Mouse (Mus musculus): ENCODE results near the gene Arhgap45. TPM values are rescaled to one million over a fixed set of nuclear protein-coding genes. Genes with fewer than 3 reads are reported as not detected.
"Not testable (repeated sequence)": the region's sequence is repeated elsewhere in the genome, so short reads cannot be mapped to it uniquely, and the experiment has no call there.

Gene Arhgap45
- polyA plus RNA-seq, 2 experiments = 3.4 to 12.8 TPM

DNA sequence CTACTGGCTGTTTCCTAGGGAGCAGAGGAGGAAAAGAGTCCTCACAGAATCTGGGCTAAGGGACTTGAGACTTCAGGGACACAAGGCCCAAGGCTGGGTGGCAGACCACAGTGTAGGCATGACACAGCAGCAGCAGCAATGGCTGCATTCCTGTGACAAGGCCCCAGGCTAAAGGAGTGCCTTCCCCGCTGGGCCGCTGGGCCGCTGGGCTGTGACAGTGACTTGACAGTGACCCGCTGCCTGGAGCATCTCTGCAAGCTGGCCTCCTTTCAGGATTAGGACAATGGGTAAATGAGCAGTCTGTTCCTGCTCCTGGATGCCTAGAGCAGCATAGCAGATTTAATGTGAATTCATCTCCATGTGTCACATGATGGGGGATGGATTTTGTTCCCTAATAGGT lies 27.6 kb downstream of the Arhgap45 start:
- H3K27me3 ChIP-seq (ENCODE audit: control insufficient read depth, insufficient read depth, low read length) = no peaks in the 10 kb centered on the region
- H3K4me3 ChIP-seq (replicated peaks; ENCODE audit: low read length) = no peak overlapping the region
- H3K9me3 ChIP-seq (ENCODE audit: control insufficient read depth, low read length) = no peaks in the 10 kb centered on the region
- H3K36me3 ChIP-seq (ENCODE audit: control insufficient read depth, insufficient read depth, low read length) = no peaks in the 10 kb centered on the region
- ATAC-seq (ENCODE audit: low FRiP score, low read depth) = no peak
- 49% methylated on average over 4 of the region's 4 CpGs for WGBS
- H3K9ac ChIP-seq (ENCODE audit: low read depth, low read length, severe bottlenecking) = no peak overlapping the region
- no peak overlapping the region for H3K27ac ChIP-seq (replicated peaks; ENCODE audit: low read depth, low read length)
- H3K4me2 ChIP-seq (replicated peaks; ENCODE audit: low read depth, low read length, severe bottlenecking) = no peak overlapping the region
- H3K4me1 ChIP-seq (ENCODE audit: control insufficient read depth, insufficient read depth, low read length) = 0 out of 2 replicates have a peak, but pooled peaks cover 3% of the 10 kb centered on the region
- no peak for DNase-seq (ENCODE audit: low spot score)
- TF ChIP-seq POLR2A (IDR thresholded peaks at IDR 0.05; ENCODE audit: borderline replicate concordance, extremely low read depth, insufficient read depth, insufficient read length) = no peak

DNA sequence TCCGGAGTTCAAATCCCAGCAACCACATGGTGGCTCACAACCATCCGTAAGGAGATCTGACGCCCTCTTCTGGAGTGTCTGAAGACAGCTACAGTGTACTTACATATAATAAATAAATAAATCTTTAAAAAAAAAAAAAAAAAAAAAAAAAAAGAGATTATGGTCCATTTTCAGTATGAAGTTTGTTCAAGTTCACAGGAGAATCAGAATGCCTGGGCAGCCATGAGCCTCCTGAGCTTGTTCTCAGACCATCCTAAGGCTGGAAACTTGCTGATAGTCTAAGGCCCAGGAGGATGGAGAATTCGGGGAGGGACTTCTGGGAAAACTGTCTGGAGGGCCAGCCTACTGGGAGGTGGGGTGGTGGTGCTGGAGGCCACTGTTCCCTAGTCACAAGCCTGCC lies 28.9 kb downstream of the Arhgap45 start:
- 82% methylated on average over 2 of the region's 4 CpGs for WGBS
- H3K4me1 ChIP-seq (ENCODE audit: control insufficient read depth, insufficient read depth, low read length); H3K36me3 ChIP-seq (ENCODE audit: control insufficient read depth, insufficient read depth, low read length); H3K4me2 ChIP-seq (replicated peaks; ENCODE audit: low read depth, low read length, severe bottlenecking); H3K27me3 ChIP-seq (ENCODE audit: control insufficient read depth, insufficient read depth, low read length); H3K4me3 ChIP-seq (replicated peaks; ENCODE audit: low read length); H3K27ac ChIP-seq (replicated peaks; ENCODE audit: low read depth, low read length); ATAC-seq (ENCODE audit: low FRiP score, low read depth); DNase-seq (ENCODE audit: low spot score); H3K9me3 ChIP-seq (ENCODE audit: control insufficient read depth, low read length); H3K9ac ChIP-seq (ENCODE audit: low read depth, low read length, severe bottlenecking): not testable (repeated sequence)

DNA sequence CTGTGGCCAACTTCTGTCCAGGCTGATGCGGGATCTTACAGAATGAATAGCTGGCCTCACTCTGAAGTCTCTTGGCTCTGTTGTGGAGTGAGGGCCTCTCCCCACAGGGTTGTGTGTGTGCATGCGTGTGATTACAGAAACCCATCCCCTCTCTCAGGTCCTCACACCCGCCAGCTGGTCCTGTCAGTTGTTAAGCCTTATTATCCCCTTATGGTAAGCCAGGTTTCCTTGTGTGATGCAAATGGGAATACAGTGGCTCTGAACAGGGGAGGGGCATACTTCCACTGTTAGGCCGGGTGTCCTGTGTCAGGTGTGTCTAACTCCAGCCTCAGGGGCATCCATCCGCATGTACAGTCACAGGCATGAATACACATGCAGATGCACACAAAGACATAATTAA lies 29.3 kb downstream of the Arhgap45 start:
- H3K9ac ChIP-seq (ENCODE audit: low read depth, low read length, severe bottlenecking) = no peak overlapping the region
- H3K4me3 ChIP-seq (replicated peaks; ENCODE audit: low read length) = no peak overlapping the region
- DNase-seq (ENCODE audit: low spot score) (no peak), ATAC-seq (ENCODE audit: low FRiP score, low read depth) (no peak)
- no peaks in the 10 kb centered on the region for H3K27me3 ChIP-seq (ENCODE audit: control insufficient read depth, insufficient read depth, low read length)
- no peaks in the 10 kb centered on the region for H3K36me3 ChIP-seq (ENCODE audit: control insufficient read depth, insufficient read depth, low read length)
- H3K4me1 ChIP-seq (ENCODE audit: control insufficient read depth, insufficient read depth, low read length) = 0 out of 2 replicates have a peak, but pooled peaks cover 3% of the 10 kb centered on the region
- H3K27ac ChIP-seq (replicated peaks; ENCODE audit: low read depth, low read length) = no peak overlapping the region
- H3K4me2 ChIP-seq (replicated peaks; ENCODE audit: low read depth, low read length, severe bottlenecking) = no peak overlapping the region
- H3K9me3 ChIP-seq (ENCODE audit: control insufficient read depth, low read length) = no peaks in the 10 kb centered on the region
- TF ChIP-seq POLR2A (IDR thresholded peaks at IDR 0.05; ENCODE audit: borderline replicate concordance, extremely low read depth, insufficient read depth, insufficient read length) = no peak
- WGBS = 73% methylated on average over 5 of the region's 5 CpGs

DNA sequence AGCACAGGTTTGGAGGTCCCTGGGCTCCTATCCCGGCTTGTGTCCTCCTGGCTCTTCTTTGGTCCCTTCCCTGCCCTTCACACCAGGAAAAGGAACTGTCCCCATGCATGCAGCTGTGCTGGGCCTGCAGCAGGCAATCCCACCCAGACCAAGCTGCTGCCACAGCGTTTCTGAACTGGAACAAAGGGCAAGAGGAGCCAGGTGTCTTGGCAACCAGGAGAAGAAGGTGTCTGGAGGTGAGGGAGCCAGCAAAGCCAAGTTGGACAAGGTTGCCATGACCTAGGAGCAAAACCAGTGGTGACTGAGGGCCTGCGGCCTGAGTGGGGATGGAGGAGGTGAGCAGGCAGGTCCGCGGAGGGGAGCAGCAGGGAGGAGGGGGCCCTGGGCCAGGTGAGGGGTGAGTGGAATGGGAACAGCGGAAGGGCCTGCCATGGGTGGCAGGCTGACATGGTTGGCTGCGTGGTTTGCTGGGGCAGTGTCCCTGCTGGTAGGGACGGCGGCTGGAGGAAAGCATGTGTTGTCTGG lies 30.6 kb downstream of the Arhgap45 start, which contains the start of gene Gpx4:
Gpx4 (plus strand) TSS at position 126 of the 525 bp plus-strand sequence.
- 0 out of 2 replicates have a peak, but pooled peaks cover 3% of the 10 kb centered on the region for H3K4me1 ChIP-seq (ENCODE audit: control insufficient read depth, insufficient read depth, low read length)
- no peak for TF ChIP-seq POLR2A (IDR thresholded peaks at IDR 0.05; ENCODE audit: borderline replicate concordance, extremely low read depth, insufficient read depth, insufficient read length)
- no peak within 1 kb of the TSS for H3K4me2 ChIP-seq (replicated peaks; ENCODE audit: low read depth, low read length, severe bottlenecking)
- H3K27ac ChIP-seq (replicated peaks; ENCODE audit: low read depth, low read length) = no peak within 1 kb of the TSS
- no peak within 1 kb of the TSS for H3K9ac ChIP-seq (ENCODE audit: low read depth, low read length, severe bottlenecking)
- H3K36me3 ChIP-seq (ENCODE audit: control insufficient read depth, insufficient read depth, low read length) = no peaks in the 10 kb centered on the region
- no peak within 1 kb of the TSS for H3K4me3 ChIP-seq (replicated peaks; ENCODE audit: low read length)
- WGBS = 37% methylated on average over 9 of the region's 9 CpGs
- no peak for ATAC-seq (ENCODE audit: low FRiP score, low read depth)
- no peak for DNase-seq (ENCODE audit: low spot score)
- H3K27me3 ChIP-seq (ENCODE audit: control insufficient read depth, insufficient read depth, low read length) = no peaks in the 10 kb centered on the region
- H3K9me3 ChIP-seq (ENCODE audit: control insufficient read depth, low read length) = no peaks in the 10 kb centered on the region

DNA sequence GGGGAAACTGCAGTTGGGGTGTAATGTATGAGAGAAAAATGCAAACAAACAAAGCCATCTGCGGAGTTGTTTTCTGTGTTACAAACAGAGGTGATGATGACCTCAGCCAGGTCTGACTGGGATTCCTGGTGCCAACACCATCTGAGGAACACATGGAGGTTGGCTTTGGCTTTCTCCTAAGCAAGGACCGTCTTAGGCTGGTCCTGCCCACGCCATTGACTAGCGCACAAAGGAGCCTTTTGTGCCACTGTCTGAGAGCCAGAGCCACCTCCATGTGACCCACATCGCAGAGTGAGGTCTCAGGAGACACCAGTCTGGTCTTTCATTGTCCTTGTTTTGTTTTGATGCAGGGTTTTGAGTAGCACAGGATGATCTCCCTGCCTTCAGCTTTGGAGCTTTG lies 31.9 kb downstream of the Arhgap45 start:
- ATAC-seq (ENCODE audit: low FRiP score, low read depth) (no peak), DNase-seq (ENCODE audit: low spot score) (no peak)
- no peak overlapping the region for H3K4me3 ChIP-seq (replicated peaks; ENCODE audit: low read length)
- no peaks in the 10 kb centered on the region for H3K27me3 ChIP-seq (ENCODE audit: control insufficient read depth, insufficient read depth, low read length)
- TF ChIP-seq POLR2A (IDR thresholded peaks at IDR 0.05; ENCODE audit: borderline replicate concordance, extremely low read depth, insufficient read depth, insufficient read length) = no peak
- peaks cover 7% of the 10 kb centered on the region; the same call in 1 of the 2 replicates for H3K4me1 ChIP-seq (ENCODE audit: control insufficient read depth, insufficient read depth, low read length)
- no peak overlapping the region for H3K27ac ChIP-seq (replicated peaks; ENCODE audit: low read depth, low read length)
- H3K4me2 ChIP-seq (replicated peaks; ENCODE audit: low read depth, low read length, severe bottlenecking) = no peak overlapping the region
- no peak overlapping the region for H3K9ac ChIP-seq (ENCODE audit: low read depth, low read length, severe bottlenecking)
- no peaks in the 10 kb centered on the region for H3K9me3 ChIP-seq (ENCODE audit: control insufficient read depth, low read length)
- WGBS = 34% methylated on average over 5 of the region's 5 CpGs
- no peaks in the 10 kb centered on the region for H3K36me3 ChIP-seq (ENCODE audit: control insufficient read depth, insufficient read depth, low read length)

DNA sequence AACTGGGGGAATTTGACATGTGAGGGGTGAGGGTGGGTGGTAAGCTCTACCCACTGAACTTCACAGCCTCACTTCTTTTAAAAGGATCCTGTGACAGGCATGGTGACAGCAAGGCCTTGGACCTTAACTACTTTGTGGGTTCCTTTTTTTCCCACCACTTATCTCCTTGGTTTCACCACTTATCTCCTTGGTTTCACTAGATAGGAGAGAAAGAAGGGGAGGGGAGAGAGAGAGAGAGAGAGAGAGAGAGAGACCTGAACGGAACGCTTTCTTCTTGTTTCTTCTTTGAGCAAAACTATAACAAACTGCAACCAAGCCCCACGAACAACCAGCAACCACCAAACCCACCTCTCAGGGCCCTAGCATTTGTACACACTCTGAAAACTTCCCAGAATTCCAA lies 32.4 kb downstream of the Arhgap45 start:
- Histone ChIP-seq H3K27ac (replicated peaks; ENCODE audit: low read depth, low read length) (no peak overlapping the region), H3K4me3 (replicated peaks; ENCODE audit: low read length) (no peak overlapping the region), H3K9me3 (ENCODE audit: control insufficient read depth, low read length) (no peaks in the 10 kb centered on the region), H3K9ac (ENCODE audit: low read depth, low read length, severe bottlenecking) (no peak overlapping the region), H3K27me3 (ENCODE audit: control insufficient read depth, insufficient read depth, low read length) (no peaks in the 10 kb centered on the region), H3K36me3 (ENCODE audit: control insufficient read depth, insufficient read depth, low read length) (no peaks in the 10 kb centered on the region), H3K4me2 (replicated peaks; ENCODE audit: low read depth, low read length, severe bottlenecking) (no peak overlapping the region), H3K4me1 (ENCODE audit: control insufficient read depth, insufficient read depth, low read length) (peaks cover 7% of the 10 kb centered on the region; the same call in 1 of the 2 replicates)
- WGBS = 66% methylated on average over 3 of the region's 3 CpGs
- ATAC-seq (ENCODE audit: low FRiP score, low read depth) (no peak), DNase-seq (ENCODE audit: low spot score) (no peak)
- no peak for TF ChIP-seq POLR2A (IDR thresholded peaks at IDR 0.05; ENCODE audit: borderline replicate concordance, extremely low read depth, insufficient read depth, insufficient read length)
